Mouse (Mus musculus) liver, embryonic 14.5 days (tissue): ENCODE data around the gene Clmp.

Experiments
- CTCF ChIP-seq: IDR thresholded peaks from 2 replicates; pipeline ENCODE4 v1.5.1; 2016; ENCODE audit warnings: antibody characterized with exemption, low read depth, control low read depth
- EP300 ChIP-seq: IDR thresholded peaks from 2 replicates; pipeline ENCODE4 v1.6.1; 2016; ENCODE audit warnings: antibody characterized with exemption, low read depth

GRCm38 (mm10) chr9:40793581-40793980, 107.8 kb downstream of the Clmp start:
- TF ChIP-seq CTCF, result no peak
- TF ChIP-seq EP300, result no peak
